Mouse (Mus musculus): ENCODE results near the gene Taf10. TPM values are rescaled to one million over a fixed set of nuclear protein-coding genes. Genes with fewer than 3 reads are reported as not detected.

Gene Taf10
- polyA plus RNA-seq (2014; fragmentation: Illumina TruSeq; extraction: RNeasy Lipid Tissue Mini Kit (QIAGEN cat#74804); ENCODE audit: low read depth, low replicate concordance): 21.1 TPM

GRCm38 (mm10) chr7:105743926-105744590 lies at the start of gene Taf10:
Gene Taf10 (minus strand): TSS chr7:105744361.

DNA sequence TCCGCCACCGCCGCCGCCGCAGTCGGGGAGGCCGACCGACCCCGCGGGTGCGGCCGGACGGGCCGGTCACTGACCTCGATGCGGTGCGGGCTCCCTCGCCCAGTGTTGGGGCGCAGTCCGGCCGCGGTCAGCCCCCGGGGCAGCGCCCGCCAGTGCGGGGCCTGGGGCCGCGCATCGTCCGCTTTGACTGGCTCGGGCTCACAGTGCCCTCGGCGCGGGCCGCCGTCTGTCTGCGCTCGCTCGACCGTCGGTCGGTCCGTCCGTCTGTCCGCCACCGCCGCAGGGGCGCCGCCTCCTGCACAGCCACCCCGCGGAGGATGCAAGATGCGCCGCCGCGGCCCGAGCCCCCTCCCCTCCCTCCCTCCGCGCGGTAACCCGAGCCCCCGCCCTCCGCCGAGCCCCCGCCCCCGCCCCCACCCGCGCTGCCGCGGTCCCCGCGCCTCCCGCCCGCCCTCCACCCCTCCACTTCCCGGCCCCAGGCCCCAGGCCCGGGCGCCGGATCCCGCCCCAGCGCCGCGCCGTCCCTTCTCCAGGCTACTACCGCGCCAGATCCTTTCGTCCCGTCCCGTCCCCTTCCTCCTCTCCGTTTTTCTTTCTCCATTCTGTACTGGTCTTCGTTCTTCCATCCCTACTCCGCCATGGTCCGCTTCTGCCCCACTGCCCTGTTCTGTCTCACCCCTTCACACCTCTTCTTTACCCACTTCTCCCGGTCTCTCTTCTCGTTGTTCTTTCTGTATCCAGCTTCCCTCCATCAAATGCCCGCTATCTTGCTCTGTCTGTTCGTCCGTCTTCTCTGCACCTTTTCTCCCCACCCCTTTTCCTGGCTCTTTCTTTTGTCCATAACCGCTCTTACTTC lies 43.4 kb upstream of the Taf10 start, which contains the start of gene Dchs1:
Dchs1 (minus strand) TSS at position 370 of the 856 bp plus-strand sequence.

GRCm38 (mm10) chr7:105751491-105752433 lies 7.6 kb upstream of the Taf10 start, which contains the start of gene Tpp1:
Gene Tpp1 (minus strand): TSS chr7:105752235.

GRCm38 (mm10) chr7:105736911-105737521 lies 7.1 kb downstream of the Taf10 start, which contains the start of gene Rrp8:
Gene Rrp8 (minus strand): TSS chr7:105737385.

GRCm38 (mm10) chr7:105736264-105736901 lies 7.8 kb downstream of the Taf10 start, which contains the start of gene Ilk:
Gene Ilk (plus strand): TSS chr7:105736592.

Other genes starting within 250 kb of the Taf10 start
- gene Smpd1, start 190.0 kb downstream of the Taf10 start, polyA plus RNA-seq (2014; fragmentation: Illumina TruSeq; extraction: RNeasy Lipid Tissue Mini Kit (QIAGEN cat#74804); ENCODE audit: low read depth, low replicate concordance): 0.62 TPM
- gene Apbb1, start 162.7 kb downstream of the Taf10 start, polyA plus RNA-seq (2014; fragmentation: Illumina TruSeq; extraction: RNeasy Lipid Tissue Mini Kit (QIAGEN cat#74804); ENCODE audit: low read depth, low replicate concordance): 0.71 TPM
- gene Hpx, start 144.2 kb downstream of the Taf10 start, polyA plus RNA-seq (2014; fragmentation: Illumina TruSeq; extraction: RNeasy Lipid Tissue Mini Kit (QIAGEN cat#74804); ENCODE audit: low read depth, low replicate concordance): not detected
- 2.0 TPM for gene Trim3, start 110.8 kb downstream of the Taf10 start, polyA plus RNA-seq (2014; fragmentation: Illumina TruSeq; extraction: RNeasy Lipid Tissue Mini Kit (QIAGEN cat#74804); ENCODE audit: low read depth, low replicate concordance)
- 17.1 TPM for gene Timm10b, start 104.3 kb downstream of the Taf10 start, polyA plus RNA-seq (2014; fragmentation: Illumina TruSeq; extraction: RNeasy Lipid Tissue Mini Kit (QIAGEN cat#74804); ENCODE audit: low read depth, low replicate concordance)
- gene Arfip2, start 103.9 kb downstream of the Taf10 start, polyA plus RNA-seq (2014; fragmentation: Illumina TruSeq; extraction: RNeasy Lipid Tissue Mini Kit (QIAGEN cat#74804); ENCODE audit: low read depth, low replicate concordance): 3.4 TPM
- gene Gm45799, start 103.8 kb downstream of the Taf10 start, polyA plus RNA-seq (2014; fragmentation: Illumina TruSeq; extraction: RNeasy Lipid Tissue Mini Kit (QIAGEN cat#74804); ENCODE audit: low read depth, low replicate concordance): not detected
- 27.6 TPM for gene Dnhd1, start 93.5 kb downstream of the Taf10 start, polyA plus RNA-seq (2014; fragmentation: Illumina TruSeq; extraction: RNeasy Lipid Tissue Mini Kit (QIAGEN cat#74804); ENCODE audit: low read depth, low replicate concordance)
- gene Ilk, start 7.8 kb downstream of the Taf10 start, polyA plus RNA-seq (2014; fragmentation: Illumina TruSeq; extraction: RNeasy Lipid Tissue Mini Kit (QIAGEN cat#74804); ENCODE audit: low read depth, low replicate concordance): 17.2 TPM
- 9.8 TPM for gene Rrp8, start 7.0 kb downstream of the Taf10 start, polyA plus RNA-seq (2014; fragmentation: Illumina TruSeq; extraction: RNeasy Lipid Tissue Mini Kit (QIAGEN cat#74804); ENCODE audit: low read depth, low replicate concordance)
- gene Tpp1, start 7.9 kb upstream of the Taf10 start, polyA plus RNA-seq (2014; fragmentation: Illumina TruSeq; extraction: RNeasy Lipid Tissue Mini Kit (QIAGEN cat#74804); ENCODE audit: low read depth, low replicate concordance): 9.5 TPM
- gene Dchs1, start 43.3 kb upstream of the Taf10 start, polyA plus RNA-seq (2014; fragmentation: Illumina TruSeq; extraction: RNeasy Lipid Tissue Mini Kit (QIAGEN cat#74804); ENCODE audit: low read depth, low replicate concordance): 0.10 TPM
- 10.1 TPM for gene Mrpl17, start 66.7 kb upstream of the Taf10 start, polyA plus RNA-seq (2014; fragmentation: Illumina TruSeq; extraction: RNeasy Lipid Tissue Mini Kit (QIAGEN cat#74804); ENCODE audit: low read depth, low replicate concordance)
- 1.4 TPM for gene Gm4070, start 209.6 kb upstream of the Taf10 start, polyA plus RNA-seq (2014; fragmentation: Illumina TruSeq; extraction: RNeasy Lipid Tissue Mini Kit (QIAGEN cat#74804); ENCODE audit: low read depth, low replicate concordance)